In genomic region chr5:98180461-98180887, GRCm38 (mm10) we compare ENCODE assay signal across 8 mouse cellular contexts. TPM values are rescaled to one million over a fixed set of nuclear protein-coding genes. Genes with fewer than 3 reads are reported as not detected.
DNase-seq lines count a peak whose midpoint lies in the region; ATAC-seq lines count a peak whose summit lies in the region.

No protein-coding gene starts in this region.

- no peaks in the 10 kb centered on the region for H3K36me3 ChIP-seq in hindbrain, embryonic 14.5 days (replicated peaks; ENCODE audit: control insufficient read depth, insufficient read depth)
- no peaks in the 10 kb centered on the region for H3K36me3 ChIP-seq in midbrain, embryonic 12.5 days
- no peaks in the 10 kb centered on the region for H3K36me3 ChIP-seq in intestine, embryonic 15.5 days

- DNase-seq in kidney, postnatal 4 days = peak; percentile 22 to 35
- DNase-seq in kidney, adult 9 months = no peak
- DNase-seq in cerebellum, postnatal 14 days = peak; percentile 87 to 90
- peak; percentile 73 for DNase-seq in hindbrain, embryonic 14.5 days (ENCODE audit: low spot score)
- no peak for DNase-seq in ovary, postnatal 10 days (ENCODE audit: low spot score)

- H3K9me3 ChIP-seq in hindbrain, embryonic 14.5 days (ENCODE audit: control insufficient read depth, low read length) = no peaks in the 10 kb centered on the region
- H3K9me3 ChIP-seq in midbrain, embryonic 12.5 days = no peaks in the 10 kb centered on the region
- no peaks in the 10 kb centered on the region for H3K9me3 ChIP-seq in intestine, embryonic 15.5 days

- H3K27me3 ChIP-seq in hindbrain, embryonic 14.5 days (ENCODE audit: control insufficient read depth, insufficient read depth, low read length) = peaks cover 69% of the 10 kb centered on the region
- peaks cover 80% of the 10 kb centered on the region for H3K27me3 ChIP-seq in midbrain, embryonic 12.5 days
- H3K27me3 ChIP-seq in intestine, embryonic 15.5 days (replicated peaks) = peaks cover 78% of the 10 kb centered on the region

- peak overlapping the region; percentile 75 for H3K27ac ChIP-seq in hindbrain, embryonic 14.5 days
- H3K27ac ChIP-seq in midbrain, embryonic 12.5 days (replicated peaks) = peak overlapping the region; percentile 74; the same call in 1 of the 2 replicates
- no peak overlapping the region for H3K27ac ChIP-seq in intestine, embryonic 15.5 days

- peak; percentile 58 for ATAC-seq in hindbrain, embryonic 14.5 days (ENCODE audit: low FRiP score)
- peak; percentile 36 for ATAC-seq in midbrain, embryonic 12.5 days (ENCODE audit: low FRiP score, low read depth)
- ATAC-seq in intestine, embryonic 15.5 days = no peak
- ATAC-seq in megakaryocyte progenitor cell, adult 5-6 weeks (replicated peaks; ENCODE audit: poor library complexity) = no peak

- 0% methylated on average over 19 of the region's 19 CpGs for WGBS in hindbrain, embryonic 14.5 days
- WGBS in midbrain, embryonic 12.5 days = under 1% methylated on average over 19 of the region's 19 CpGs
- under 1% methylated on average over 19 of the region's 19 CpGs for WGBS in intestine, embryonic 15.5 days

- H3K9ac ChIP-seq in hindbrain, embryonic 14.5 days = peak overlapping the region; percentile 46
- H3K9ac ChIP-seq in midbrain, embryonic 12.5 days (replicated peaks) = peak overlapping the region; percentile 51; the same call in 1 of the 2 replicates
- H3K9ac ChIP-seq in intestine, embryonic 15.5 days = no peak overlapping the region

- peak overlapping the region; percentile 86 for H3K4me2 ChIP-seq in hindbrain, embryonic 14.5 days (replicated peaks)
- H3K4me2 ChIP-seq in midbrain, embryonic 12.5 days (replicated peaks) = peak overlapping the region; percentile 51
- no peak overlapping the region; the same call in 1 of the 2 replicates for H3K4me2 ChIP-seq in intestine, embryonic 15.5 days (replicated peaks)

- peak overlapping the region; percentile 55 for H3K4me3 ChIP-seq in hindbrain, embryonic 14.5 days (replicated peaks; ENCODE audit: low read length)
- peak overlapping the region; percentile 42 for H3K4me3 ChIP-seq in midbrain, embryonic 12.5 days
- H3K4me3 ChIP-seq in intestine, embryonic 15.5 days (replicated peaks) = no peak overlapping the region

- H3K4me1 ChIP-seq in hindbrain, embryonic 14.5 days (replicated peaks; ENCODE audit: control insufficient read depth, insufficient read depth, low read length) = peaks cover 18% of the 10 kb centered on the region
- peaks cover 46% of the 10 kb centered on the region for H3K4me1 ChIP-seq in midbrain, embryonic 12.5 days
- H3K4me1 ChIP-seq in intestine, embryonic 15.5 days (replicated peaks) = peaks cover 4% of the 10 kb centered on the region

RNA-seq across cellular contexts. Expression of gene Prdm8, which starts 13.5 kb away (rescaled TPM):
- polyA plus RNA-seq in hindbrain, embryonic 14.5 days (2014; fragmentation: Nextera tagmentation; extraction: Ambion mirVana) = 4.9 and 5.3 TPM in 2 replicates
- 1.7 and 3.3 TPM in 2 replicates for polyA plus RNA-seq in midbrain, embryonic 12.5 days (2016; fragmentation: Nextera tagmentation; extraction: Ambion mirVana)
- polyA plus RNA-seq in intestine, embryonic 15.5 days (2015; fragmentation: Nextera tagmentation; extraction: Ambion mirVana) = 0.13 TPM in 1 of 2 replicates, not detected in the other
- not detected in 2 replicates for total RNA-seq in megakaryocyte progenitor cell, adult 5-6 weeks (2015)
- total RNA-seq in megakaryocyte progenitor cell, adult 5-6 weeks (2017) = not detected in 2 replicates

Comparison
In these comparisons a context has a peak if more than half of its experiments do, and no peak if none do; other contexts are left out.
1. DNase-seq: peak in kidney, postnatal 4 days (2 of 2), cerebellum, postnatal 14 days (2 of 2) and hindbrain, embryonic 14.5 days (single experiment); none in kidney, adult 9 months (single experiment) and ovary, postnatal 10 days (single experiment).
2. ATAC-seq: peak in hindbrain, embryonic 14.5 days (single experiment) and midbrain, embryonic 12.5 days (single experiment); none in intestine, embryonic 15.5 days (single experiment) and megakaryocyte progenitor cell, adult 5-6 weeks (single experiment).